Mouse (Mus musculus) adrenal gland, postnatal 14 days (tissue): ENCODE results near the gene Sf3b3. TPM values are rescaled to one million over a fixed set of nuclear protein-coding genes. Genes with fewer than 3 reads are reported as not detected.

ENCODE experiments used
- DNase-seq: peaks from one replicate; pipeline ENCODE4 v3.0.0; 2021; ENCODE audit warnings: mixed read lengths
- total RNA-seq: library from RNA; stranded (reverse); gene quantifications from 2 replicates; pipeline ENCODE4 v1.2.3, GENCODE M21; 2021

Sf3b3 gene
- total RNA-seq, 1 experiment from 2014 or later = 68.2 TPM

DNA sequence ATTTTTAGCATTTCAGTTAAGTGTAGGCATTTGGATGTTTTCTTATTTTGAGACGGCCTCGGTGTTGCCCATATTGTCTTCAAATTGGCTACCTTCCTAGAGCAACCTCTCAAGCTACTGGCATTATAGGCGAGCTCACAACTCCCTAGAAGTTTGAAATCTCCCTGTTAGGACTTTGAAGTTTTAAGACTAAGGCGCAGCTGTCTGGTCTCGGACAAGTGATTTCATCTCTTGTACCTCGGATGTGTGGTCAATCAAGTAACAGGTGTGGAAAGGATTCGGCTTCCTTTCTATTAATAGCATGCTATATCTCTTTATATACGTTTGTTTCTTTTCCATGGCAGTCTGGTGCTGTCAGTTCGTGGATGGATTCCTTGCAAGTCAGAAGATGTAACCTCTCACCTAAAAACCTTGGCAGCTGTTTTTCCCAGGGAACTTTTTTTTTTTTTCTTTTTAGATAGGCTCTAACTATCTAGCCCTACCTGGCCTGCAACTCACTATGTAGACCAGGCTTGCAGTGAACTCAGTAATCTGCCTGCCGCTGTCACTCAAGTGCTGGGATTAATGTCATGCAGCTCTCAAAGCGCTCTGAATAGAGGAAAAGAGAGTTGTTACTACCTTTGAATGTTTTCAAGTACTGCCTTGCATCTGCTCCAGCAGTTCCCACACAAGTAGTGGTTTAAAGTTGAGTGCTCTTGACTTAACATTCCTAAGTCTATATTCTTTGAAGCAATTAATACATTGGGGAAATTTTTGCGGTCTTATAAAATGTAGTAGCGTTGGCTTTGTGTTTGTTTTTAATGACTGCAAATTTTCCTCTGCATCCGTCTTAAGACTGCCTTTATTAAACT is 1.3 kb upstream of the Sf3b3 start:
- DNase-seq = no peak

DNA sequence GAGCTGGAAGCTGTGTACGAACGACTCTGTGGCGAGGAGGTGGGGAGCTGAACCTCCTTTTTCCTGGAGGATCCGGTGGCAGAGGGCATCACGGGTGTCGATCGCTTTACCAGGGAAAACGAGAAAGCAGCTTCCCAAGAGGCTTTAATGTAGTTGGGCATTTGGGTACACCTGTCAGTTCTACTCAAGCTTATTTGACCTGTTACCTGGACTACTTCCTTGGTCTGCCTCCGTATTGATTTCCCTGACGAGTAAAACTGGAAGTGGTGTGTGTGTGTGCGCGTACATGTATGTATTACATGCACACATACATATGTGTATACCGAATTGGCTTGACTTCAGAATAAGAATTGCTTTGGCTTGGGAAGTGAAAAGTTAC is 573 bp upstream of the Sf3b3 start:
- no peak for DNase-seq

GRCm38 (mm10) chr8:110845821-110846404 is 674 bp downstream of the Sf3b3 start:
- peak; percentile 14 for DNase-seq

- no peak for DNase-seq
Observed at GRCm38 (mm10) chr8:110844941-110845340, 1.6 kb downstream of the Sf3b3 start.

GRCm38 (mm10) chr8:110843207-110843606 is 3.4 kb downstream of the Sf3b3 start:
- no peak for DNase-seq

DNA sequence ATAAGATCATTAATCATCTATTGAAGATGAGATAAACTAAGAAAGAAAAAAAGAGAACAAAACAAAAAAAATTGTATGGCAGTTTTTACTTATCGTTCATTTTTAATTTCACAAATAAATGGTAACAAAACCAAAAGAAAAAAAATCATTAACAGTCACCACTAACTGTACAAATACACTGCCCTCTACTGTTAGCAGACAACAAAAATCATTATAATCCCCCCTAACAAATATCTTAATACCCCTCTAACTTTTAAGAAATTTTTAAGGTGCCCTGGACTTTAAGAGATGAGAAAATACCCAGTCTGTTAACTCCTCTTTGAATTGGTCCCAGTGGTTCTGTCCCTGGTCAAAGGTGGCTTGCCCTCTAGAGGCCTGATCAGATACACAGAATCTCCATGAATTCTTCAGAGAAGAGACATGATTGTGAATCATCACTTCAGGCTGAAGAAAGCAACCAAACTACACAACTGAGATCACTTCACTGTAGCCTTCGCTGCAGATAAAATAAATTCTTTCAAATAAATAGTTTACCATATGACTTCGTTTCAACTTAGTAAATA is 4.5 kb downstream of the Sf3b3 start:
- DNase-seq = no peak

DNA sequence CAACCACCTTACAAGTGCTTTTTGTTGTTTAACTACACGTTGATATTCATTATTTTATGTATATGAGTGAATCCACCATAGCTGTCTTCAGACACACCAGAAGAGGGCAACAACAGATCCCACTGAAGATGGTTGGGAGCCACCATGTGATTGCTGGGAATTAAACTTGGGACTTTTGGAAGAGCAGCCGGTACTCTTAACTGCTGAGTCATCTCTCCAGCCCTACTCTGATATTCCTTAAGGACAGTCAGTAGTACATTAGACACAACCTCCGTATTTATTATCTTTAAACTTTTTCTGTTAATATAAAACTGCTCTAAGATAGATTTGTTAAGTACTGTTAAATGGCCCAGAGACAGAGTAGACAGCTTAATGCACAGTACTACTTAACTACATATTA is 14.6 kb downstream of the Sf3b3 start:
- no peak for DNase-seq

DNA sequence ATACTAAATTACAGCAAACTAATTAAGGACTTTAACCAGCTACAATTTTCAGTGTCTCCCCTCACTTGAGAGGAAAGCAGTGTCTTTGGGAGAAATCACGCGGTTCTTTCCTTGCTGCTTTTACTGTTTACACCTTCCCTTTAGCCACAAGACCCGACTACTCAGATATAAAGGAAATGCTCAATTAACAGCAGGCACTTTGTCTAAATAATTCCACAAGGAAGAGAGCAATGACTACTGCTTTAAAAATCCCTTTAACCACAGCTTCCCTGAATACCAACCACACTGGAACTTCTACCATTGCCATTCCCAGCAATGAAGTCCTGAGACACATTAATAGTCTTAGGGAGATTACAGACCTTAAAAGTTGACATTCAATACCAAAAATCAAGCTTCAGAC is 18.1 kb downstream of the Sf3b3 start:
- DNase-seq = no peak

GRCm38 (mm10) chr8:110824861-110825260 is 21.7 kb downstream of the Sf3b3 start:
- no peak for DNase-seq

DNA sequence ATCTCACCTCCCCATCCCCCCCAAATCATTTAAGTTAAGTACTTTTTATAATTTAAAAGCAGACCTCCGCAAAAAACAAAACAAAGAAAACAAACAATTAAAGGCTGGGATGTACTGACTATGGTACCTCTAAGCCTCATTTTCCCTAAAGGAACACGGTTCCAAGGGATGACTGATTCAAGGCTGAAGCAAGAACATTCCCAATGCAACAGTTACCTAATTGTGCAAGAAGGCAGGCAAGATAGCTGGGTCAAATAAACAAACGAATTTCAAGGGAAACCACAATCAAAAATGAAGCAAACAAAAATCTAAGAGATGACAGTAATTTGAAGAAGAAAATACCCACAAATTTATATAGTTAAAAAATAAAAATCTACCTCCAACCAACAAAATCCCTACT is 24.6 kb downstream of the Sf3b3 start:
- DNase-seq = no peak

- no peak for DNase-seq
Observed at GRCm38 (mm10) chr8:110820257-110820656, 26.3 kb downstream of the Sf3b3 start.

DNA sequence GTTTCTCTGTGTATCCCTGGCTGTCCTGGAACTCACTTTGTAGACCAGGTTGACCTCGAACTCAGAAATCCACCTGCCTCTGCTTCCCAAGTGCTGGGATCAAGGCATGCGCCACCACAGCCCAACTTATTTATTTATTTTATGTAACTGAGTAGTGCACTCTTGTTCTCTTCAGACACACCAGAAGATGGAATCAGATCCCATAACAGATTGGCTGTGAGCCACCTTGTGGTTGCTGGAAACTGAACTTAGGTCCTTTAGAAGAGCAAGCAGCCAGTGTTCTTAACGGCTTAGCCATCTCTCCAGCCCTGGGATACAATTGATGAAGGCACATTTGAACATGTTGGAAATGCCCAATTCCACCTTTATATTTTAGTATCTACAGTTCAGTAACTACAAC is 28.0 kb downstream of the Sf3b3 start:
- no peak for DNase-seq

DNA sequence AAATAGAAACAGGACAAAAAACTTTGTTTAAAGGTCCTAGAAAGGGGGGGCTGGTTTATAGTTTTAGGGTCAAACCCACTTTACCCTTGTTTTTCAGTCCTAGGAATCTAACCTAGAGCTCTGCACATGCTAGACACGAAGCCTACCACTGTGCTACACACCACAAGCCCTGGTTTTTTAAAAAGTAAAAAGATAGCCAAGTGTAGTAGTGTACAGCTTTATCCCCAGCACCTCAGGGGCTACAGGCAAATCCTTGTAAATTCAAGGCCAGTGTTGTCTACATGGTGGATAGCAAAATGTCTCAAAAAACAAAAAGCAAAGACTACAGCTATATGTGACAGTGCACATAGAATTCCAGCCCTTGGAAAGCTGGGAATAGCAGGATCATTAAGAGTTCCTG is 29.6 kb downstream of the Sf3b3 start:
- DNase-seq = no peak

DNA sequence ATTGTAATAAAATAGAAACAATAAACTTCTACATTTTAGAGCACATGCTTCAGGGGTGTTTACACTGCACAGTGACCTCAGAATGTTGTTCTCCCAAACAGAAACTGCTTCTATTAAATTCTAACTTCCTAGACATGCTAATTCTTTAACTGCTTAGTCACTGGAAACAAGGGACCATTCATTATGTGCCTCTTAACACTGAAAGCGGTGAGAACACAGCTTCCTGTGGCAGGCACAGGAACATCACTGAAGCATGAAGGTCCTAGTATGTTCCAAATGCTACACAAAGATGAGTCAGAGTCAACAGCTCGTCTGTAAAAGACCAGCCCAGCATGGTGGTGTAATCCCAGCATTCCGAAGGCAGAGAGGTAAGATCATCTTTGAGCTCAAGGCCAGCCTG is 31.3 kb downstream of the Sf3b3 start:
- DNase-seq = no peak

- DNase-seq = no peak
Observed at GRCm38 (mm10) chr8:110813081-110813812, 33.3 kb downstream of the Sf3b3 start.

GRCm38 (mm10) chr8:110812349-110813080 is 34.1 kb downstream of the Sf3b3 start:
- DNase-seq = no peak

DNA sequence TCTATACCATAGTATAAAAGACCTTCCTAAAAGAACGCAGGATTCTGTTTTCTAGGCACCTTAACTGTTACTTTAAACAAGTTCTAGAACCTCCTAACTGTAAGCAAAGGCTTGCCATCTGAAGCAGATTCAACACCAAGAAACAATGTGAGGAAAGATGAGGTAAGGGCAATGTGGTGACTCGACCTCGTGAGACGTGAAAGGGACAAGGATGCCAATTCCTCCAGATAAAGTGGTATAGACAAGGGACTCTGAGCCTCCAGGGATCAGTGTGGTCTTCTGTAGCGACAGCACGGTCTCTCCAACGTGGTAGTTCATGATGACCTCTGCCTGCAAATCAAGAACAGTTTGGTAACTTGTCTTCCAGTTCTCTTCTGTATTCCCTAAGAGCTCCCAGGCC is 34.8 kb downstream of the Sf3b3 start:
- no peak for DNase-seq

- no peak for DNase-seq
Observed at GRCm38 (mm10) chr8:110811116-110811515, 35.5 kb downstream of the Sf3b3 start.

DNA sequence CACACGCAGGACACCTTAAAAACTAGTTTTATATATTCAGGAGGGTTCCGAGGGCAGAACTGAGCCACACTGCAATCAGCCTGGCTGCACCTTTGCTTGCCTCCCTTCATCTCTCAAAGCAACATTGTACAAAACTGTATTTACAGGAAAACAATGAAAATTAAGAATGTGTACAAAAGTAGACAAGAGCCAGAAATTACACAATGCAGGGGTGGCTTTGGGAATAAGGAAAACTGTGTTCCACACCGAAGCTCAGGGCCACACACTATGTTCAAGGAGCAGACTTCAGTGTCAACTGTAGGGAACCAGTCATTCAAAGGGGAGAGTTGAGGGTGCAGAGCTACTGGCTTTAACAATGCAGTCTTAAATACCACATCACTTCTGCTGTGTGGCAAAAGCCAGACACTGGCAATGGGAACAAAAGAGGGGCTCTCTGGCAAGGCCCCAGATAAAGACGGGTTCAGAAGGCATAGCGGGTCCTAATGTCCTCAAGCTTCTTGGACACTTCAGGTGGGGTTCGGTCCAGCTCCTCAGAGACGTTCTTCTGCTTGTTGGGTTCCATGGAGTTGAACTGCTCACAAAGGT is 36.0 kb downstream of the Sf3b3 start:
- DNase-seq = no peak

DNA sequence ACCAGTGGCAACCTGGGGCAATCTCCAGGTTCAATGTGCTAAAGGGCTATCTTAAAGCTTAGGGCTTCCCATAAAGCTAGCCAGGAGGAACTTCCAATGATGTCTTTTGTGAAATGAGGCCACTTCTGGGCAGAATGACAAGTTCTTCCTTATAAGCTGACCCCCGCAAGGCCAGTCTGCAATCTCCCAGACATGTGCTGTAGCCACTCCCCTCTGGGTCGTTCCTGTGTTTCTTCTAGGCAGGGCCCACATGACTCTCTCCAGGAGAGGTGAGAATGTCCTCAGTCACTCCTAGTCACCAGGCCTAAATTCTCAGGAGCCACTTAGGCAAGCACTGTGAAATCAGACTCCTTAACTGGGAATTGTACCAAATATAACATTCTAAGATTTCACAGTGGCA is 36.8 kb downstream of the Sf3b3 start:
- DNase-seq = peak; percentile 66

- peak; percentile 53 for DNase-seq
Observed at GRCm38 (mm10) chr8:110808495-110809472, 37.8 kb downstream of the Sf3b3 start.
